Mouse (Mus musculus) hematopoietic stem cell, adult 5-6 weeks (primary cell): Measurements from ENCODE around the gene Pzp. TPM values are rescaled to one million over a fixed set of nuclear protein-coding genes. Genes with fewer than 3 reads are reported as not detected.

Source experiments
- ATAC-seq, 2 experiments: fragments of 125-278 bp in 1 of 2; replicated peaks in 1 of 2; 2 replicates each; pipeline ENCODE4 v1.8.0; 2016 to 2017; ENCODE audit warnings: inconsistent platforms in 2 of 2, mild to moderate bottlenecking in 2 of 2, moderate number of reproducible peaks in 2 of 2, low read depth in 1 of 2, moderate TSS enrichment in 1 of 2; ENCODE audit not compliant: low FRiP score in 2 of 2, poor library complexity in 2 of 2, severe bottlenecking in 2 of 2, insufficient read depth in 1 of 2, low TSS enrichment in 1 of 2
- total RNA-seq: library from RNA; stranded (forward); fragments of 172-1452, 232-1000 nt; gene quantifications from 2 replicates; pipeline ENCODE4 v1.2.3, GENCODE M21; 2017

Gene Pzp
- total RNA-seq, 1 experiment from 2014 or later: not detected

DNA sequence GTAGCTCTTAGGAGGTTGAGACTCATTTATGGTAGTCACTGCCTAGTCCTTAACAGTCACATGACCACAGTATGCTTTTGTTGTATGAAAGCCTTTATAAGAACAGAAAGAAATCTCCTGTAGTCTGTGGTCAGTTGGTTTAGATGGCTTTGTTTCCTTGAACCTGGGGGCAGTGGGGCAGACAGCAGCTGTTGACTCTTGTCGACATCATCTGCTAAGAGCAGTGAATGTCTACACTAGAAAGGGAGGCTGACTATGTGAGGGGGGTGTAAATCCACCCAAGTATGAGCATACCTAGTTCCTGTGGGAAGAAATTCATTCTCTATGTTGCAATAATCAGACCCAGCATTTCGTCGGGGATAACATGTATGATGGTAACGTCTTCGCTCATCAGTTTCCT is 79.5 kb downstream of the Pzp start:
- no peak for ATAC-seq

DNA sequence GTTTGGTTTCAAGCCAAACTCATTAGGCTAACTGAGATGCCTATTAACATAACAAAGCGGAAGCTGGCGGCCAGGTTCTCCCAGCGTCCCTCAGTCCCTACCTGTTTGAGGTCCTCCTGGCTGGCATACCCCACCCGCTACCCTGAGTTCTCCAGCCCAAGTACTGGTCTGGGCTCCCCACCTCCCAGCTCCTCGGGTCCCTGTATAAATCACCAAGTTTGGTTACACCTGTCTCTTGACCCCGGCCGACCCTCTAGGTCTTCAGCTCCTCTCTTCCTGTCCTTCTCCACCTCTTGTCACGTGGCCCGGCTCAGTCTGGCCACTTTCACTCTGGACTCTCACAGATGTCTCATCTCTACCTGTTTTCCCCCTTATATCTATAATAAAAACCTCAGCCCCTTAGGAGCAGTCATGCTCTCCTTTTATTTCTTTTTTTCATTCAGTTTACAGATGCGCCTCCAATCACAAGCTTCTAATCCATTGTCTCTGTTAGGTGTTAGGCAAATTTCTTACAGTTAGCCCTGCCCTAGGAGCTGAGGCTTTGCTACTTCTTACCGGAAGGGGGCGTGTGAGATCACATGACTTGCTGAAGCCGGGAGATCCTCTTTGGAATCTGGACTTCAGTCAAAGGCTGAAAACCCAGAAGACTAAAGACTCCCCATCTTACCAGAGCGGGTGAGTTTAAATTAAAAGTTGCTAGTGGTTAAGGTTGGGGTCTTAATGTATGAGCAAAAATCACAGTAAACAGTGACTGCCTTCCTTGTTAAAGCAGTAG is 80.6 kb downstream of the Pzp start:
- ATAC-seq: peak; percentile 72 to 74; a peak in 3 of 4 replicates

DNA sequence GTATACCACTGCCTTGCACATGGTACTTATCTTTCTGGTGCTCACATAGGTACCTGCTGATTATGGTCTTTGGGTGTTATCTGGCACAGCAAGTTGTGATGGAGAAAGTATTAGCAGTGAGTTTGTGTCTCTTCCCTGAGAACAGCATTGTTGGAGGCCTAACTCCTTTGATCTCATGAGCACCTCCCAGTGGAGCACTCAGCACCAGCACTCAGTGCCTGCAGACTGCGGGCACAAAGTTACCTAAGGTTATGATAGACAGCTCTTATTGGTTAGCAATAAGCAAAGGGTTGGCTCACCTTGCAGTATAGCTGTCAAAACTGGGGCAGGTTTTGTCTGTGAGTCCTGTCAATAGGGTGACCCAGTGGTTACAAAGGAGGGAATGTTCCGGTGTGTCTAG is 86.3 kb downstream of the Pzp start:
- ATAC-seq: 0 out of 4 replicates have a peak, but pooled peaks of 1 of the 2 experiments have one; percentile 16

DNA sequence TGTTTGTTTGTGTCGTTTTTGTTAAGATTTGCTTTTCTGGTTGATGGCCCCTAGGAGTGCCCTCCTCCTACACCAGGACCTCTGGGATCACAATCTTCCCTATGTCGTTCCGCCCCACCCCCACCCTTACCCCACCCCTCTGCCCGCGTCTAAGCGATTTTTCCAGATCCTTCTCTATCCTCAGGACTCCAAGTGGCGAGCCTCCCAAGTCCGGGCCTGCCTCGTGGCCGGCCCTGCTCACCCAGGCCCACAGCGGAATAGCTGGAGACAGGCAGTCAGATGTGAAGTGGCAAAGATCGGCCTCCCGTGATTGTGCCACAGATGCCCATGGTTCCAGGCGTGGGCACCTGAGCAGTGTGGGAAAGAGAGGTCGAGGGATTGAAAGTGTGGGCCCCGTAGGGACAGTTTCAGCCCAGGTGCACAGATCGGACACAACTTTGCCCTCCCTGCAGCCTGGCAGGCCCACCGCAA is 87.6 kb downstream of the Pzp start:
- no peak for ATAC-seq

DNA sequence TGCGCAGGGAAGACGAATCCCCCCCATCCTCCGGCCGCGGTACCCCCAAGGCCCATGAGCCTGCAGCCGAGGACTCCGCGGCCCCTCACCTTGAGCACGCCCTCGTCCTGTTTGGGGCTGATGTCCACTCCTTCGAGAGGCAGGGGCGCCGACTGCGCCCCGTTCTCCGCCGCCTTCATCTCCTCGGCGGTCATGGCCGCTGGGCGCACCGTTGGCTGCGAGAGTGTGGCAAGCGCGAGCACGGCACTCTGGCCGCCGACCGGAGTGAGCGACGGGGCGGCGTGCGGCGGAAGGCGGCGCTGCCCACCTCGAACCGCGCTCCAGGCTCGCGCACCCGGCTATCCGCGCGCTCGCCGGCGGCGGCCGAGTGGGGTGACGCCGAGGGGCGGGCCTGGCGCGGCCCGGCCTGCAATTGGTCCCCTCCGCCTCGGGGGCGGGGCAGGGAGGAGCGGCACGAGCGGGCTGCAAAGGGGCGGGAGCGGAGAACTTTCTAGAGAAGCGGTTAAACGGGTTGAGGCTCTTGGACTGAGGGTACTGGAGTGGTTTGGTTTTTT is 88.1 kb downstream of the Pzp start, which contains the start of gene Fkbp4:
TSS of gene Fkbp4 (minus strand) at position 361 of the 554 bp plus-strand sequence.
- ATAC-seq: peak; percentile 80 to 85

DNA sequence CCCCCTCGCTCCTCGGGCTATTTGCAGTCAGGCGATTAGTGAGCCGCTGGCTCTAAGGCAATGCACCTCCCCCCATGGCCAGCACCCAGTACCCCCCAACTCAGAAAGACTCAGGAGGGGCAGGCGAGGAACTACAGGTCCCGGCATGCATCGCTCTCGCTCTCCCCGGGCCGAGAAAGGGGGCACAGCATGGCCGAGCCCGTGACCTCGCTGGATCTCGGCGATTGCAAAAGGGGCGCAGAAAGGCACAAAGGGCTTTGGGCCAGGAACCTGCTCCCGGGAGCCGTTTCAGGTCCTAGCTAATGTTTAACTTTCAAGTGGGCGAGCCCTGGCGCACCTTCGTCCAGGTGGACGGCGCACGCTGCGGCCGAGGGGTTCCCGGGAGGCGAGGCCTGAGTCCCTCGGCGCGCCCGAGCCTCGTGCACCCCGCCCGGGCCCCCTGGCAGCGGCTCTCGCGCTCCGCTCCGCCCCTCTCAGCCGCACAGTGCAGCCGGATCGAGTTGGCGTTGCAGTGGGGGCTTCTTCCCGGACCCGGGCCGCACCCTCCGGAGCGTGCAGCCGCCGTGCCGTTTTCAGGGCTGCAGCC is 88.7 kb downstream of the Pzp start:
- ATAC-seq: peak; percentile 14 to 25; a peak in 3 of 4 replicates

DNA sequence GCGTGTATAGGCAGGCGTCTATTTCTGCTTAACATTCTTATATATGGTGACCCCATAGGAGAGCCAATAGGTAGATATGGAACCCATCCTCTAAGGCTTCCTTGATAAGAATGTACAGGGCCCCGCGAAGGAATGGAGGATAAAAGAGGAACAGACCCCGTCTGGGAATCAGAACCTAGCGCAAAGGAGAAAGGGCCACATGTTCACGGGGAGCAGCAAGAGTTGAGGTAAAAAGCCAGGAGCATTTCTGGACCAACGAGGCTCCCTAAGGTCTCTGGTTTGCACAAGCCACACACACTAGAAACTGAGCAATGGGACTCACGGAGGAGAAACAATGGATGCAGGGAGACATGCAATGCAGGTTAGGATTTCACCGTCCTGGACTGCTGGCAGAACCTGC is 89.2 kb downstream of the Pzp start:
- no peak for ATAC-seq

DNA sequence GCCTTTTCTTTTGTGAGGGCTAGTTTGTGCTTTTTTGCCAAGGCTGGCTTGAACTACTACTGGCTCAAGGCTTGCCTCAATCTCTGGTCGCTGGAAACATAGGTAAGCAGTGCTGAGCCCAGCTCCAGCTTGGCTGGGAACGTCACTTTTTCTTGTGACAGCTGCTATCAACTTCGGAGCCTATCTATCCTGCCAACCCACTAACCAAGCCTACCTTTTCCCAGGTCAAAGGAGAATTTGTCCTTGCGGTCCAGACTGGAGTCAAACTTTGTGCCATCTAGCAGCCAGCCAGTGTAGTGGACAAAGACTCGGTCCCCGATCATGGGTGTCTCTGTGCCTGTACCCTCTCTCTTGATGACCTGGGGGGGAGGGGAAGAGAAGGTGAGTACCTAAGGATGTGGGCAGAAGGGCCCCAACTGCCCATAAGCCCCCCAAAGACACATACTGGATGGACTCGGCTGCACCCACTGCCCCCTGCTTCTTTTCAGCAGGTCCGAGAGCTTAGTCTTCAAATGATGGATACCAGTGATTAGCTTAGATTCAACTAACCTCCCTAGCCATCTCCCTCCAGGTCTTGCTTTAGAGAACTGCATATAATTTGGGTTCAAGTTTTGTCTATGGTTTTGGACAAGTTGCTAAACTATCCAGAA is 90.0 kb downstream of the Pzp start:
- ATAC-seq: no peak

DNA sequence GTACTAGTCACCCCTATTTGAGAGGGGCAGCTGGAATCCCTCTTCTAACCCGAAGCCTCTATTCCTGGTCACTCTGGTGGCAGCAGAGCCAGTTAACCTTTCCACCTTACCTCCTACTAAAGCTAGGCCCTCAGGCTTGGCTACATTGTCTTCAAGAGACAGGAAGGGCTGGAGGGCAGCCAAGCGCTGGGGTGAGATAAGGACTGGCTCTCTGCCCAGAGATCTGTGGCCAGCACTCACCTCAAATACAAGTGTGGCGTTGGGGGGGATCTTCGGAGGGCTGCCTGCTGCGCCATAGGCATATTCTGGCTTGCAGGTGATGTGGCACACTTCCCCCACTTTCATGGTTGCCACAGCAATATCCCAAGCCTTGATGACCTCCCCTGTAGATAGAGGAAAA is 91.0 kb downstream of the Pzp start:
- peak; percentile 19 to 34 for ATAC-seq

Other genes with a start within 250 kb of the Pzp start
- not detected in 2 replicates for gene Tead4, start 225.9 kb downstream of the Pzp start, total RNA-seq
- 0.56 and 1.5 TPM in 2 replicates for gene Tulp3, start 170.9 kb downstream of the Pzp start, total RNA-seq
- gene Rhno1, start 163.8 kb downstream of the Pzp start, total RNA-seq: 49.2 and 50.2 TPM in 2 replicates
- gene Foxm1, start 163.8 kb downstream of the Pzp start, total RNA-seq: 11.6 and 15.2 TPM in 2 replicates
- gene Tex52, start 151.3 kb downstream of the Pzp start, total RNA-seq: not detected in 2 replicates
- not detected in 2 replicates for gene Gm44596, start 151.2 kb downstream of the Pzp start, total RNA-seq
- gene Nrip2, start 127.4 kb downstream of the Pzp start, total RNA-seq: not detected in 2 replicates
- gene Itfg2, start 101.8 kb downstream of the Pzp start, total RNA-seq: 32.2 and 51.9 TPM in 2 replicates
- gene Fkbp4, start 88.0 kb downstream of the Pzp start, total RNA-seq: 211 and 308 TPM in 2 replicates
- not detected in 2 replicates for gene A2ml1, start 54.9 kb upstream of the Pzp start, total RNA-seq
- gene Klrb1a, start 96.8 kb upstream of the Pzp start, total RNA-seq: 3.1 TPM in 1 of 2 replicates, not detected in the other
- gene Clec2h, start 135.7 kb upstream of the Pzp start, total RNA-seq: not detected in 2 replicates
- not detected in 2 replicates for gene Klrb1, start 196.3 kb upstream of the Pzp start, total RNA-seq